Mouse (Mus musculus): ENCODE measurements around the gene Cfap161.
A peak's percentile ranks its signal among the peaks of the same experiment; 100 is the strongest.

Gene Cfap161

GRCm38 (mm10) chr7:83802007-83802406 lies 7.3 kb upstream of the Cfap161 start:
- no peak for DNase-seq (ENCODE audit: low read depth)

DNA sequence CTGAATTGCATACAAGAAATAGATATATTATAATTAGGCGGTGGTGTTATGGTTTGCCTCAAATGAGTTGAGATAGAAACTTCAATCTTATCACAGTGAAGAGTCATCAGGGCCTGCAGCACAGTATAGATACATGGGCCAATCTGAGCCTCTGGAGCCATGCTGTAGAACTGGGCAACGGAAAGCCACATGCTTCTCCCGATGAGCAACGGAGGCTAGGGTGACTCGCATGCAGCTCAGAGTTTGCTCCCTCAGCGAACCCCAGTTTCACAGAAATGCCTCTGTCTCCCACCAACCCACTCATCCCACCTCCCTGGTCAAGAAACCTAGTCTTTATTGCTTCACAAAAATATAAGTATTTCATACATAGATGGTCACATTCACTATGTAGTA lies 6.8 kb upstream of the Cfap161 start:
- no peak for DNase-seq (ENCODE audit: low read depth)

- DNase-seq (ENCODE audit: low read depth), result no peak
Observed at GRCm38 (mm10) chr7:83800561-83801482, 6.1 kb upstream of the Cfap161 start.

DNA sequence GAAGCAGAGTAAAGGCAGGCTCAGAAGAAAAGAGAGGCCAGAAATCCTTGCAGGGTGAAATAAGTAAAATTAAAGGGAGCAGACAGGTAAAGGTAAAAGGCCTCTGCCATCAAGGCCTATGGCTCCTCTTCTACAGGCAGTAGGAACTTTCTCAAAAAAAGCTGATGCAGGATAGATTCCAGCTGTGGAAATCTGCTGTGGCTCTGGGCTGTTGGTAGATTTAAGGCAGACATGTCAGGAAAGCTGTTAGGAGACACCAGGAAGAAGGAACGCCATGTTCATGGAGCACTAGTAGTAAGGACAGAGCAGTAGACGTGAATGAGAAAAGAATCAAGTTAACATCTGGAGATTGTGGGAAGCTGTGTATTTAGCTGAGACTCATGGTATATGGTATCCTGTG lies 5.4 kb upstream of the Cfap161 start:
- DNase-seq (ENCODE audit: low read depth), result no peak

- DNase-seq (ENCODE audit: low read depth), result no peak
Observed at GRCm38 (mm10) chr7:83798004-83798403, 3.3 kb upstream of the Cfap161 start.

GRCm38 (mm10) chr7:83796177-83796576 lies 1.5 kb upstream of the Cfap161 start:
- no peak for DNase-seq (ENCODE audit: low read depth)

- no peak for DNase-seq (ENCODE audit: low read depth)
Observed at GRCm38 (mm10) chr7:83794006-83794683, 535 bp downstream of the Cfap161 start.

DNA sequence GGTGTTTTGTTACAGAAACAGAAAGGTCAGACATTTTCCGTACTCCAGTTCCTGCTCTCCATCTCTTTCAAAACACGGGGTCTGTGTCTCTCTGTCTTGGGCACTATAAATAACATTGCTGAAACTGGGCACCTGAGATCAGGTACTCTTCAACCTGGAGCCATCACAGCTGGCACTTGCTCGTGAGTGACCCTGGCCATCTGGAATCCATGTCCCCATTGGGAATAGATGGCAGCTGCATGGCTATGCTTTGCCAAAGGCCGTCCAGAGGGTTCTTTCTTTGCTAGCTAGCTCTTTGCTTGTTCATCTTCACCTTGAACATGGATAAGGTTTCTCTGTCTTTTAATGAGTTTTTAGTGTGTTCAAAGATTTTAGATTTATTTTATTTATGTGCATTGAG lies 13.8 kb downstream of the Cfap161 start:
- no peak for DNase-seq (ENCODE audit: low read depth)

DNA sequence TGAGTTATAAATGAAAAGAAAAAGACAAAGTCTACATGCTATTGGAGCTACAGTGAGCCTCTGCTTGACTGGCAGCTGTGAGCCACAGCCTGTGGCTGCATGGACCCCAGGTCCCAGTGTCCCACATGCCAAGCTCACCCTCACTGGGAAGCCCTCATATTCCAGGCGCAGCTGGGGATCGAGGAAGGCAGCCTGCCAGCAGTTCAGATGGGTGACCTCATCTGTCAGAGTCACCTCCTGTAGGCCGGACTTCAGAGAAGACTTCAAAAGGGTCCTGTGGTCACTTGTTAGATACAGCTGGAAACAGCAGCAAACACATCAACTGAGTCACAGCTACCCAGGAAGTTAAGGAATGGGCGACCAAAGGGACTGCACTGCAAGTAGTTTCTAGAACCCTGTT lies 14.7 kb downstream of the Cfap161 start:
- DNase-seq (ENCODE audit: low read depth), result no peak

DNA sequence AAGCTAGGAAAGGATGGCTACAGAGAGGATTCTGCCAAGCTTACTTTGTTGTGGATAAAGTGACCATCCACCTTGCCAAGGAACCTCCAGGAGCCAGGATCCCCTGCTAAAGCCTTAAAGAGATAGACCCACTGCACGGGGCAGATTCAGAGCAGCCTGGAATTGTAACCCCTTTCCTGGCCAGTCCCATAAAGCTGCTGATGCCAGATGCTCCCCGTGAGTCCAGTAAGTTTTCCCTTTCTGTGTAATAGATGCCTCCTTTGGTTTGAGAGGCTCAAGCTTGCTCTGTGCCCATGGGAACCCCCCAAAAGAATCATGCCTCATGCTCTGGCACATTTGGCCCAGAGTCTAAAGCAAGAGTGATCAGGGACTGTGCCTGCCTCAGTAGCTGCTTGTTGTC lies 15.7 kb downstream of the Cfap161 start:
- DNase-seq (ENCODE audit: low read depth), result no peak

DNA sequence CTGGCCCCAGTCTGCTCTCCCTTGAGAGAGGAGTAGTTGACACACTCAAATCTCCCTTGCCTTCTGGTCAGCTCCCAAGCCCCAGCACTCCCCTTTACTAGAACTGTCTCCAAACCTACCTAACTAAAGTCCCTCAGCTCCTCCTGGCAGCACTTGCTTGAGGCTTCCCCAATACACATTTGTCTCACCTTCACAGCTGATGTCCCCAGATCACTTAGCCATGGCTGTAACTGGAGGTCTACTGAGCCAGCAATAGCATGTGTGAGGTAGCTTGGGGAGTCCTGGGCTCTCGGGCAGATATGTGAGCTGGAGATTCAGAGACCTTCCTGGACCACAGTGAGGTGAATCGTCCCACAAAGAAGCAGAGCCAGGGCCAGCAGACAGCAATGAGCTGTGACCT lies 16.2 kb downstream of the Cfap161 start:
- DNase-seq (ENCODE audit: low read depth), result no peak

- peak; percentile 36 for DNase-seq (ENCODE audit: low read depth)
Observed at GRCm38 (mm10) chr7:83774721-83775120, 20.0 kb downstream of the Cfap161 start.

DNA sequence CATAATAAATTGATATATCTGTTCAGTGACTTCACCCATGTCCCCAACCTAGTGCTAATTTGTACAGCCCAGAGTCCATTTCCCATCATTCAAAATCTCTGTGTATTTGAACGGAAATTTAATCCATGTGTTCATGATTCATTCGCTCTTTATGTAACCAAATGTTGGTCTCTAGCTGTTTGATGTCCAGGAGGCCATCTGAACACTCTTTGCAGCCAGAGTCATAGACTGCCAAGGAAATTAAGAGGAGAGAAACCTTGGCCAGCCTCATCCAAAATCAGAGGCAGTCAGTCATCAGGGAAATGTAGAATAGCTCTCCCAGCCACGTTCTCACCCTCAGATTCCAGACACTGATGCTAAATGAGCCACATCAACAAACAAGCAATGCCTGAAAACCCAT lies 31.0 kb downstream of the Cfap161 start:
- peak; percentile 80 for DNase-seq (ENCODE audit: low read depth)

DNA sequence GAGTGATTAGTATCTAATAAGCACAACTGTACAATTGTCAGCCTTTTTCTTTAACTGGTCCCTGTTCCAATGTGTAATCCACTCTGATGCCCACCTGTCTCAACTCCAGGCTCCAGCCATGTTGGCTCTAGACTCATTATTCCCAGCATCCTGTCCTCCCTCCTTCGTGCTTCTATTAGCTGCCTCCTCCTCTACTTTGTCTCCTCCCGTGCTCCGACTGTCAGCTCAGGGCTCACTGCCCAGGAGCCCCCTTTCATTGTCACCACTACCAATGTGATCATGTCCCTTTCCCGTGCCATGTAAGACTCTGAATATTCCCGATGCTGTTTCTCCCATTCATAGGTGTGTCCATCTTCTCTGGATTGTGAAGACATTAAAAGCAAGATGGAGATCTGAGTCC lies 32.3 kb downstream of the Cfap161 start:
- DNase-seq (ENCODE audit: low read depth), result no peak

DNA sequence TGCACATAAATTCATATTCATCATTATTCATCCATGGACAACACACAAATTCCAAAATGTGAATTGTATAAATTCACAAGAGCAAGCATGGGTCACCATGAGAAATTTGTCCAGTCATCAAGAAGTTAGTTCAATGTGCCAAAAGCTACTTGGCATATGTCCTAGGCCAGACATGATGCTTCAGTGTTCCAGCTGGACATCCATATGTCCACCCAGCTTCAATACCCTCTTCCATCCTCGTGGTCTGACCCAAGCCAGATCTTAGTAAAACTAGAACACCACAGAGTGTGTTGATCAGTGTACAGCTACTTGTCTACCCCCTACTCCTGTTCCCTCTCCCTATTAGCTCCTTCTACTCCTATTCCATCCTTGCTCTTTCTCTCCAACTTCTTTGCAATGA lies 43.6 kb downstream of the Cfap161 start:
- no peak for DNase-seq (ENCODE audit: low read depth)

DNA sequence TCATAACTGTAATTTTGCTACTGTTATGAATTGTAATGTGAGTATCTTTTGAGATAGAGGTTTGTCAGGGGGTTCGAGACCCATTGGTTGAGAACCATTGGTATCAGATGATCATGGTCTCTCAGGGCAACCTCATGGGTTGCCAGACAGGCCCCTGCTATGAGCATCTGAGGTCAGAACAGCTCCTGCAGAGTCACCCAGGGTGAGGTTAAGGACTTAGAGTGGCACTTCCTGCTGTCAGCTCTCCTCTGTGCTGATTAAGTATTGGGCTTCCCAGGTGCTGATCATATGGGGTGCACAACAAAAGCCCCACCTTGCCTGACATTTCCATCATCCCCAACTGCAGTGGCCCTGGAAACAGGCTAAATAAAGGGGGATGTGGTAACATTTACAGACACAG lies 46.3 kb downstream of the Cfap161 start:
- DNase-seq (ENCODE audit: low read depth), result no peak

- no peak for DNase-seq (ENCODE audit: low read depth)
Observed at GRCm38 (mm10) chr7:83746107-83746687, 48.5 kb downstream of the Cfap161 start.

DNA sequence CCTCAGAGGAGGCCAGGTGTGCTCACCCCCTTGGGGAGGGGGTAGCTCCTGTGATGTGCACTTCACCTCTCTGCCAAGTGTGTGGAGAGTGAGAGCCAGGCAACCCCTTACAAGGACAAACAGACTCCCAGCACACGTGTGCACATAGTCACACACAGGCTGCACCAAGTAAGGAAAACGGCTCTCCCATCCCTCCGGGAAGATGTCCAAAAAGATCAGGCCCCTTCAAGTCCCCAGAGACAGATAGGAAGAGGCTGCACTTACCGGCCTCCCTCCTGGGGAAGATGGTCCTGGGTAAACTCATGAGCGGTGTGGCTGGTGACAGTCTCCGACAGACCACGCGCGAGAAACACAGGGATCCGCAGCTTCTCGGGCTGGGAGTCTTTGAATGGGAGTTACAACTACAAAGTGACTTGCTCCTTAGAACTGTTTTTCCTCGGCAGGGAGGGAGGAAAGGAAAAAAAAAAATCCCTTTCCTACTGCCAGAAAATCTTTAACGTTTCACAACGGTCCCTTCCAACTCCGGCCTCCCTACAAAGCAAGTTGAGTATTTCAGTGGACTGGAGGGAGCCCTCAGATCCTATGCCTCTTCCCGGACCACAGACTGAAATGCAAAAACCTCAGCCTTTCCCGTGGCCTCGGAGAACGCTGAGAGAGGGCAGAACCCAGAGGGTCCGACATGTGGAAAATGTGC lies 49.1 kb downstream of the Cfap161 start, which contains the start of gene Il16:
TSS of gene Il16 (minus strand) at position 314 of the 694 bp plus-strand sequence.
- DNase-seq (ENCODE audit: low read depth), result no peak

- no peak for DNase-seq (ENCODE audit: low read depth)
Observed at GRCm38 (mm10) chr7:83745065-83745412, 49.6 kb downstream of the Cfap161 start.

GRCm38 (mm10) chr7:83744250-83744649 lies 50.4 kb downstream of the Cfap161 start:
- no peak for DNase-seq (ENCODE audit: low read depth)

DNA sequence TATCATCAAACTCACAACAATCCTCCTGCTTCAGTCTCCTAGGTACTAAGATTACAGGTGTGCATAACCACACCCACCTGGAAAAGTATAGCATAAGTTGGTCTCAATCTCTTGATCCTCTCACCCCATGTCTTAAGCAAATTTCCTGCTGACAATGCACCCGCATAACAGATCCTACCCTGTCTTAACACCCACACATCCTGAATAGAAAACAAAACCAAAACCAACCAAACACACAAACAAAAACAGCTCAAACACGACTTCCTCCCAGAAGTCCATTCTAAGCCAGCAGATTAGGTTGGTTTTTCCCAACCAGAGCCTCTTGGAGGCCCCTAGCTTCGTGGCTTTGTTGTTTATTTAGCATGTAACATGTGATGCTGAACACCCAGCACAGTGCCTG lies 52.0 kb downstream of the Cfap161 start:
- DNase-seq (ENCODE audit: low read depth), result no peak

DNA sequence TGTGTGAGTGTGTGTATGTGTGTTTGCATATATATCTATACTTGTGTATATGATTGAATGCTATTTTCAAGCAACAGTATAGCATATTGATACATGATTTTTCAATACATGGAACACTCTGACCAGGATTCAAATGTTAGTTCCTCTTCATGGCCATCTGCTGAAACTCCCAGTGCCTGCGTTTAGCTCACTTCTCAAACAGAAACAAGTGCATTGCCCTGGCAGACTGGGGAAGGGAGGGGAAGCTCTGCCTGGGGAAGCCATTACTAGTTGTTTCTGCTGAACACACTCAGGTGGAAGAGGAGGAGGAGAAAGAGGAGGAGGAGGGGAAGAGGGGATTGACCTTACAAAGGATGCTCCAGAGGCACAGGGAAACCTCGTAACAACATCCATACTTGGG lies 52.7 kb downstream of the Cfap161 start:
- DNase-seq (ENCODE audit: low read depth), result no peak
